Mouse (Mus musculus) kidney, adult 2 months (tissue): Measurements from ENCODE around the gene Zbtb17. TPM values are rescaled to one million over a fixed set of nuclear protein-coding genes. Genes with fewer than 3 reads are reported as not detected.

ENCODE experiments used
- DNase-seq: peaks from one replicate; pipeline ENCODE4 v3.0.0; 2021
- H3K27ac ChIP-seq: fragments of 200-500 bp; 2 replicates; pipeline ENCODE4 v1.5.1; 2012; ENCODE audit warnings: low read depth, low read length, control low read depth, inconsistent platforms; ENCODE audit not compliant: insufficient read depth
- H3K27me3 ChIP-seq: fragments of 200-500 bp; replicated peaks from 2 replicates; pipeline ENCODE4 v1.6.1; 2012; ENCODE audit warnings: mild to moderate bottlenecking, moderate library complexity, low read length, inconsistent platforms; ENCODE audit not compliant: control insufficient read depth, insufficient read depth
- H3K36me3 ChIP-seq: fragments of 200-500 bp; 2 replicates; pipeline ENCODE4 v1.6.1; 2012; ENCODE audit warnings: mild to moderate bottlenecking, moderate library complexity, low read length, inconsistent platforms; ENCODE audit not compliant: control insufficient read depth, insufficient read depth
- H3K4me1 ChIP-seq: fragments of 200-500 bp; 2 replicates; pipeline ENCODE4 v1.6.1; 2011; ENCODE audit warnings: low read length; ENCODE audit not compliant: control insufficient read depth, insufficient read depth
- H3K4me3 ChIP-seq: fragments of 200-500 bp; 2 replicates; pipeline ENCODE4 v1.5.1; 2011; ENCODE audit warnings: mild to moderate bottlenecking, low read depth, low read length, control low read depth; ENCODE audit not compliant: insufficient read depth
- CTCF ChIP-seq: fragments of 200-500 bp; conservative IDR thresholded peaks from 2 replicates; pipeline ENCODE4 v1.5.1; 2011; ENCODE audit warnings: low read depth, mild to moderate bottlenecking, control low read depth, low read length, moderate library complexity, mixed read lengths; ENCODE audit not compliant: insufficient read depth, insufficient read length
- POLR2A ChIP-seq: fragments of 200-500 bp; IDR thresholded peaks from one replicate; pipeline ENCODE4 v1.6.1; 2011; ENCODE audit warnings: low read depth, low read length, control low read depth
- WGBS: fragments of 180-500 bp; shearing (Covaris S2); methylation state at CpG from one replicate; pipeline ENCODE4 v1.1.7; 2018; 5-methylcytosine and 5-hydroxymethylcytosine counted together
- polyA plus RNA-seq: library from polyadenylated mRNA; depleted of rRNA; stranded (reverse); fragments of >200 nt; gene quantifications from 2 replicates; pipeline ENCODE4 v1.2.3, GENCODE M21; 2012

Zbtb17 gene
- polyA plus RNA-seq, 1 experiment: 23.4 TPM

GRCm38 (mm10) chr4:141460481-141460880, 16.0 kb downstream of the Zbtb17 start:
- TF ChIP-seq CTCF (no peak), POLR2A (no peak)
- Histone ChIP-seq H3K36me3 (peaks cover 4% of the 10 kb centered on the region), H3K27ac (no peak overlapping the region), H3K4me1 (peaks cover 12% of the 10 kb centered on the region; the same call in 1 of the 2 replicates), H3K27me3 (no peaks in the 10 kb centered on the region), H3K4me3 (no peak overlapping the region)
- WGBS: 89% methylated on average over 4 of the region's 4 CpGs
- DNase-seq: no peak

GRCm38 (mm10) chr4:141461088-141461487, 16.6 kb downstream of the Zbtb17 start:
- Histone ChIP-seq H3K36me3 (peaks cover 5% of the 10 kb centered on the region), H3K4me3 (no peak overlapping the region), H3K4me1 (peaks cover 12% of the 10 kb centered on the region; the same call in 1 of the 2 replicates), H3K27me3 (no peaks in the 10 kb centered on the region), H3K27ac (no peak overlapping the region)
- TF ChIP-seq POLR2A (no peak), CTCF (no peak)
- WGBS: 63% methylated on average over 12 of the region's 12 CpGs
- no peak for DNase-seq

GRCm38 (mm10) chr4:141461576-141461975, 17.1 kb downstream of the Zbtb17 start:
- H3K36me3 ChIP-seq: peaks cover 5% of the 10 kb centered on the region

GRCm38 (mm10) chr4:141463472-141463871, 19.0 kb downstream of the Zbtb17 start:
- H3K36me3 ChIP-seq: peaks cover 5% of the 10 kb centered on the region
- no peaks in the 10 kb centered on the region for H3K27me3 ChIP-seq
- H3K4me3 ChIP-seq: no peak overlapping the region
- no peak for TF ChIP-seq CTCF
- no peak for TF ChIP-seq POLR2A
- H3K27ac ChIP-seq: 0 out of 2 replicates have a peak overlapping the region, but pooled peaks have one; percentile 12
- DNase-seq: peak; percentile 80
- WGBS: 59% methylated on average over 14 of the region's 14 CpGs
- peaks cover 8% of the 10 kb centered on the region; the same call in 1 of the 2 replicates for H3K4me1 ChIP-seq

More at GRCm38 (mm10) chr4:141461576-141461975, 17.1 kb downstream of the Zbtb17 start:
- WGBS: 86% methylated on average over 12 of the region's 12 CpGs
- DNase-seq: no peak
- no peak overlapping the region for H3K27ac ChIP-seq
- TF ChIP-seq CTCF (no peak), POLR2A (no peak)
- peaks cover 12% of the 10 kb centered on the region; the same call in 1 of the 2 replicates for H3K4me1 ChIP-seq
- H3K27me3 ChIP-seq: no peaks in the 10 kb centered on the region
- H3K4me3 ChIP-seq: no peak overlapping the region

GRCm38 (mm10) chr4:141464722-141465121, 20.3 kb downstream of the Zbtb17 start:
- Histone ChIP-seq H3K27me3 (no peaks in the 10 kb centered on the region), H3K4me3 (no peak overlapping the region), H3K4me1 (peaks cover 8% of the 10 kb centered on the region; the same call in 1 of the 2 replicates), H3K27ac (no peak overlapping the region), H3K36me3 (peaks cover 5% of the 10 kb centered on the region)
- 85% methylated on average over 16 of the region's 16 CpGs for WGBS
- TF ChIP-seq POLR2A: no peak
- TF ChIP-seq CTCF: no peak
- no peak for DNase-seq

GRCm38 (mm10) chr4:141465512-141466288, 21.2 kb downstream of the Zbtb17 start:
- WGBS: 86% methylated on average over 34 of the region's 34 CpGs
- Histone ChIP-seq H3K27me3 (no peaks in the 10 kb centered on the region), H3K27ac (no peak overlapping the region), H3K4me1 (peaks cover 8% of the 10 kb centered on the region; the same call in 1 of the 2 replicates), H3K36me3 (peaks cover 9% of the 10 kb centered on the region), H3K4me3 (no peak overlapping the region)
- TF ChIP-seq POLR2A (no peak), CTCF (no peak)
- DNase-seq: no peak

GRCm38 (mm10) chr4:141466289-141466795, 21.9 kb downstream of the Zbtb17 start:
- no peak for DNase-seq
- 88% methylated on average over 16 of the region's 16 CpGs for WGBS
- TF ChIP-seq POLR2A: no peak
- no peak for TF ChIP-seq CTCF
- peaks cover 8% of the 10 kb centered on the region; the same call in 1 of the 2 replicates for H3K4me1 ChIP-seq
- H3K27ac ChIP-seq: no peak overlapping the region
- no peak overlapping the region for H3K4me3 ChIP-seq
- peaks cover 11% of the 10 kb centered on the region for H3K36me3 ChIP-seq
- H3K27me3 ChIP-seq: no peaks in the 10 kb centered on the region
